Mouse (Mus musculus): Measurements from ENCODE around the gene Papss1. TPM values are rescaled to one million over a fixed set of nuclear protein-coding genes. Genes with fewer than 3 reads are reported as not detected.

Papss1 gene
- polyA plus RNA-seq, 1 experiment from 2014 or later = 40.4 TPM

DNA sequence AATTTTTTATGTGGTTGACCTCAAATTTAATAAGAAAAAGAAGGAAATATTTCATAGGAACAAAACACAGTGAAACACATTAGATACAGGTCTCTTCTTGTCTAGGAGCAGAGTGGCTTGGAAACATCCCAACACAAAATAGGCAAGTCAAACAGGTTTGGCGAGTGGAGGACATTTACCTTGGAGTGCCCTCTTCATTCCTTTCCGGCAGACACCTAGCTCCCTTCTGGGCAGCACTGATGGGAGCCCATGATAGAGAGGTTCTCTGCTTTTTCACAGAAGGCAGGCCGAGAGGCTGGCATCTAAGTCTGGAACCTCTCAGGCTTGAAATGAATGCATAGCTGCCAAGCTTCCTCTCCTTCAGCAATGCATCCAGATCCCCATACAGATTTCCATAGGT is 9.0 kb downstream of the Papss1 start:
- no peak for ATAC-seq (replicated peaks; ENCODE audit: extremely low read depth, insufficient read depth, low FRiP score)
- Histone ChIP-seq H3K4me1 (ENCODE audit: control insufficient read depth, insufficient read depth, low read length) (no peaks in the 10 kb centered on the region), H3K27me3 (ENCODE audit: control insufficient read depth, insufficient read depth, low read length) (no peaks in the 10 kb centered on the region), H3K9ac (ENCODE audit: low read length) (no peak overlapping the region), H3K36me3 (ENCODE audit: control insufficient read depth, insufficient read depth) (no peaks in the 10 kb centered on the region), H3K4me3 (ENCODE audit: low read length) (no peak overlapping the region), H3K27ac (ENCODE audit: low read length) (no peak overlapping the region), H3K9me3 (replicated peaks; ENCODE audit: control insufficient read depth, low read length) (no peaks in the 10 kb centered on the region), H3K4me2 (ENCODE audit: low read depth, low read length) (no peak overlapping the region)
- 73% methylated on average over 3 of the region's 3 CpGs for WGBS

DNA sequence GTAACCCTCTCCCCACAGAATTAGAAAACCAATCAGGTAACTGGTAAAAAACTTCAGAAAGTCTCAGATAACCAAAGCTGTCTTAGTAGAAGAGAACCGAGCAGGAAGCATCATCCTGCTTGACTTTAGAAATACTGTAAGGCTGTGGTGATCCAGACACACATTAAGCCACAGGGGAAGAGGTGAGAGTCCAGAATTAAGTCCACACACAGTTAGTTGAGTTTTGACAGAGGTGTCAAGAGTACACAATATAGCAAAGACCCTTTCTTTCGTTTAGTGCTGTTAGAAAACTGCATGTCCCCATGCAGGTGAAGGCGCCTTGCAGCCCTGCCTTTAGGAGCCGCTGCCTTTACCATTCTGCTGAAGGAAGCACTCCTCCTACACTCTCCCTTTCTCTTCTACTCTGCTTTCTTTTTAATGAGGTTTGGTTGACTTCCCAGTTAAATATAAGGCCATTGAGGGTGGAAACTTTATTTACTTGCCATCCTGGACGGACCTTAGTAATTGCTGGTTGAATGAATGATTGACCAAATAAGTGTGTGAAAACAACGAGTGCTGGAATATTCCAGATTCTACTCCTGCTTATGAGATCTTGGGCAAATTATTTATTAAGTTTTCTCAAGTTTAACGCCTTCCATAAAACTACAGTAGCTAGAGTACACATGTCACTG is 14.0 kb downstream of the Papss1 start:
- Histone ChIP-seq H3K9ac (ENCODE audit: low read length) (no peak overlapping the region), H3K9me3 (replicated peaks; ENCODE audit: control insufficient read depth, low read length) (no peaks in the 10 kb centered on the region), H3K27ac (ENCODE audit: low read length) (no peak overlapping the region), H3K36me3 (ENCODE audit: control insufficient read depth, insufficient read depth) (peaks cover 13% of the 10 kb centered on the region), H3K4me2 (ENCODE audit: low read depth, low read length) (no peak overlapping the region), H3K4me3 (ENCODE audit: low read length) (no peak overlapping the region), H3K4me1 (ENCODE audit: control insufficient read depth, insufficient read depth, low read length) (no peaks in the 10 kb centered on the region), H3K27me3 (ENCODE audit: control insufficient read depth, insufficient read depth, low read length) (no peaks in the 10 kb centered on the region)
- no peak for ATAC-seq (replicated peaks; ENCODE audit: extremely low read depth, insufficient read depth, low FRiP score)
- 92% methylated on average over 7 of the region's 7 CpGs for WGBS

DNA sequence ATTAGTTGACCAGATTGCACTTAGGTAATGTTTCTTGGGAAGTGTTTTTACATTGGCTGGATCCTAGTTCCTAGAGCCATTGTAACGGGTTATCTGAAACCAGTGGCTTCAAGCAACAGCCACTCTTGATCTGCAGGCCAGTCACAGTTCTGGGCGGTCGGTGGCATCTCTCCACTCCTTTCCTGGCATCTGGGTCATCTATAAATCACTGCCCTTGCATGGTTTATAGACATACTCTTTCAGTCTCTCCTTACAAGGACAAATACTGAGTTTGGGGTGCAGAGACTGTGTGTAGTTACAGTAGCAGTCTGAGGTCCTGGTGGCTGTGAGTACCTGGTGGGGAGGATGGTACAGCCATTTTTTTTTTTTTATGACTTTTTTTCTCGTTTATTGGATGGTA is 15.5 kb downstream of the Papss1 start:
- H3K4me1 ChIP-seq (ENCODE audit: control insufficient read depth, insufficient read depth, low read length) = no peaks in the 10 kb centered on the region
- ATAC-seq (replicated peaks; ENCODE audit: extremely low read depth, insufficient read depth, low FRiP score) = no peak
- WGBS = 90% methylated on average over 4 of the region's 4 CpGs
- no peaks in the 10 kb centered on the region for H3K27me3 ChIP-seq (ENCODE audit: control insufficient read depth, insufficient read depth, low read length)
- no peaks in the 10 kb centered on the region for H3K9me3 ChIP-seq (replicated peaks; ENCODE audit: control insufficient read depth, low read length)
- no peak overlapping the region for H3K9ac ChIP-seq (ENCODE audit: low read length)
- H3K4me3 ChIP-seq (ENCODE audit: low read length) = no peak overlapping the region
- no peak overlapping the region for H3K27ac ChIP-seq (ENCODE audit: low read length)
- H3K36me3 ChIP-seq (ENCODE audit: control insufficient read depth, insufficient read depth) = peaks cover 19% of the 10 kb centered on the region
- no peak overlapping the region for H3K4me2 ChIP-seq (ENCODE audit: low read depth, low read length)

DNA sequence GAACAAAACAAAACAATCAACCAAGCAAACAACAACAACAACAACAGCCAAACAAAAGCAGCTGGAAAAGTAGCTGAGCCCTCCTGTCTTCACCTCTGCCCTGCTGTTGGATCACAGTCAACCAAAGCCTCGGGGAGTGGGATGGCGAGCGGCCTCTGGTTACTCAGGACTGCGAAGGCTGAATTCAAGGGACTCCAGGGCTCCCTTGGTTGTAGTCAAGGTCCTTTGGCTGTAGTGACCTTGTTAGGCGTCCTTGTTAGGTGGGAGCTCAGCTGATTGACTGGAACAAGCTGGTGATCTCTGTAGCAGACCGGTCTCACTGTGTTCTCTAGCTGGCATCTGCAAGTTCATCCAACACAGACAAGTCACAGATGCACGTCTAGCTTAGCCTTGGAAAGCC is 16.5 kb downstream of the Papss1 start:
- H3K4me1 ChIP-seq (ENCODE audit: control insufficient read depth, insufficient read depth, low read length) = no peaks in the 10 kb centered on the region
- WGBS = 79% methylated on average over 7 of the region's 7 CpGs
- no peak overlapping the region for H3K27ac ChIP-seq (ENCODE audit: low read length)
- no peak overlapping the region for H3K4me3 ChIP-seq (ENCODE audit: low read length)
- ATAC-seq (replicated peaks; ENCODE audit: extremely low read depth, insufficient read depth, low FRiP score) = no peak
- peaks cover 19% of the 10 kb centered on the region for H3K36me3 ChIP-seq (ENCODE audit: control insufficient read depth, insufficient read depth)
- H3K27me3 ChIP-seq (ENCODE audit: control insufficient read depth, insufficient read depth, low read length) = no peaks in the 10 kb centered on the region
- H3K4me2 ChIP-seq (ENCODE audit: low read depth, low read length) = no peak overlapping the region
- H3K9me3 ChIP-seq (replicated peaks; ENCODE audit: control insufficient read depth, low read length) = no peaks in the 10 kb centered on the region
- H3K9ac ChIP-seq (ENCODE audit: low read length) = no peak overlapping the region

DNA sequence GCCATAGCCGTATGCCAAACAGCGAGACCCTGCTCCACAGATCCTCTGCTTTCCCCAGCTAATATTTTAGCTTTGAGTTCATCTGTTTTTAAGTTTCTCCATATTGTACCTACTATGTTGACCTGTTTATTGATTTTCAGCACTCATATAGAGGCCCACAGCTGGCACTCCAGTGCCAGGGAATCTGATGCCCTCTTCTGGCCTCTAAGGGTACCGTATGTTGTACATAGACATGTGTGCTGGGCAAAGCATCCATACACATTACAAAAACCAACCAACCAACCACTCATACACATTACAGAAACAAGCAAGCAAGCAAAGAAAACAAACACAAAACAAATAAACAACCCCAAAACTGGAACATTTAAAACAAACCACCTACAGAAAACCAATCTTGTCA is 22.2 kb downstream of the Papss1 start:
- Histone ChIP-seq H3K4me2 (ENCODE audit: low read depth, low read length) (no peak overlapping the region), H3K27ac (ENCODE audit: low read length) (no peak overlapping the region), H3K9ac (ENCODE audit: low read length) (no peak overlapping the region), H3K4me1 (ENCODE audit: control insufficient read depth, insufficient read depth, low read length) (no peaks in the 10 kb centered on the region), H3K27me3 (ENCODE audit: control insufficient read depth, insufficient read depth, low read length) (no peaks in the 10 kb centered on the region), H3K9me3 (replicated peaks; ENCODE audit: control insufficient read depth, low read length) (no peaks in the 10 kb centered on the region), H3K36me3 (ENCODE audit: control insufficient read depth, insufficient read depth) (peaks cover 26% of the 10 kb centered on the region), H3K4me3 (ENCODE audit: low read length) (no peak overlapping the region)
- ATAC-seq (replicated peaks; ENCODE audit: extremely low read depth, insufficient read depth, low FRiP score) = no peak
- 96% methylated on average over 3 of the region's 3 CpGs for WGBS

DNA sequence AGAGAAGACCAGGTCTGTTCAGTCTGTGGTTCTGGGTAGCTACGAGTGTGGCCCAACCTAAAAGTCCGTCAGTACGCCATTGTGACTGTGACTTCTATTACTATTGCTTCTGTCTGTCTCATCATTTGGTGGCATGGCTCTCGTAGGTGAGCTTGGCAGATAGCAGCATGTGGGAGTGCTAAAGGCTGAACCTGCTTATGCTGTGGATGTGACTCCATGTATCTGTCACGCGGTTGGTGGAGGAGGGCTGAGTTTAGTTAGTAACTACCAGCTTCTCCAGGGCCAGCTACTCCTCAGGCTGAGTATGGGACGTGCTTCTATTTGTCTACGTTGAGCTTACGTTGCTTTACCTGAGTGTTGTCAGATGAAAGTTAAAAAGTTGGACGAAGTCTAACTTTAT is 23.4 kb downstream of the Papss1 start:
- H3K36me3 ChIP-seq (ENCODE audit: control insufficient read depth, insufficient read depth) = peaks cover 22% of the 10 kb centered on the region
- 95% methylated on average over 10 of the region's 10 CpGs for WGBS

DNA sequence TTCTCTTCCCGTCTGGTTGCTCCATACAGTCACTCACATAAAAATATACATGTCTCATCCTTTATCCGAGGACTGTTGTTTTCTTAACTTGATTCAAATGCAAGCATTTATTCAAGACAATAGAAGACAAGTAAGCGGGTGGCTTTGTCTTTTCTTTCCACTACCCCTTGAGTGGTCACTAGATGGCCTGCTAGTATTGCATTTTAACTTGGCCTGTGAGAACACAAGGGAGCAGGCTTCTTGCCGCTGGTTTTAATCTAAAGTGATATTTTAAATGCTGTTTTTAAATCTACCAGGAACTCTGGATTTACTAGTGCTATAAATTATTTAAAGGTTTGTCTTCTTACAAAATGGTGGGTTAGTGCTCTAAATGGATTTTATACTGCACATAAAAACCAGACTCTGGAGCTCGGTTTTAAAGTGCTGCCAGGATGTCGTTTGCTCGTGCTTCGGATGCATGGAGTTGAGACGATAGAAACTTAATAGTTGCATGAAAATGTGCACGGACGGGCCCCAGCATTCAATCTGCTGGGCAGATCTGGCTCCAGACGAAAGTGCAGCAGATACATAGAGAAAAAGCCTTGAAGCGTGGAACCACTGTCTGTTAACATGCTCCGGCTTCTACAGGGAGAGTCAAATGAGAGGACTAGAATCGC is 28.7 kb downstream of the Papss1 start:
- no peak overlapping the region for H3K4me3 ChIP-seq (ENCODE audit: low read length)
- peaks cover 18% of the 10 kb centered on the region for H3K36me3 ChIP-seq (ENCODE audit: control insufficient read depth, insufficient read depth)
- H3K9ac ChIP-seq (ENCODE audit: low read length) = no peak overlapping the region
- H3K27me3 ChIP-seq (ENCODE audit: control insufficient read depth, insufficient read depth, low read length) = no peaks in the 10 kb centered on the region
- H3K27ac ChIP-seq (ENCODE audit: low read length) = no peak overlapping the region
- H3K4me1 ChIP-seq (ENCODE audit: control insufficient read depth, insufficient read depth, low read length) = no peaks in the 10 kb centered on the region
- WGBS = 83% methylated on average over 15 of the region's 15 CpGs
- H3K9me3 ChIP-seq (replicated peaks; ENCODE audit: control insufficient read depth, low read length) = no peaks in the 10 kb centered on the region
- H3K4me2 ChIP-seq (ENCODE audit: low read depth, low read length) = no peak overlapping the region
- no peak for ATAC-seq (replicated peaks; ENCODE audit: extremely low read depth, insufficient read depth, low FRiP score)

More for the DNA sequence above, 23.4 kb downstream of the Papss1 start:
- Histone ChIP-seq H3K4me2 (ENCODE audit: low read depth, low read length) (no peak overlapping the region), H3K4me3 (ENCODE audit: low read length) (no peak overlapping the region), H3K9me3 (replicated peaks; ENCODE audit: control insufficient read depth, low read length) (no peaks in the 10 kb centered on the region), H3K9ac (ENCODE audit: low read length) (no peak overlapping the region), H3K27ac (ENCODE audit: low read length) (no peak overlapping the region), H3K4me1 (ENCODE audit: control insufficient read depth, insufficient read depth, low read length) (no peaks in the 10 kb centered on the region), H3K27me3 (ENCODE audit: control insufficient read depth, insufficient read depth, low read length) (no peaks in the 10 kb centered on the region)
- no peak for ATAC-seq (replicated peaks; ENCODE audit: extremely low read depth, insufficient read depth, low FRiP score)

DNA sequence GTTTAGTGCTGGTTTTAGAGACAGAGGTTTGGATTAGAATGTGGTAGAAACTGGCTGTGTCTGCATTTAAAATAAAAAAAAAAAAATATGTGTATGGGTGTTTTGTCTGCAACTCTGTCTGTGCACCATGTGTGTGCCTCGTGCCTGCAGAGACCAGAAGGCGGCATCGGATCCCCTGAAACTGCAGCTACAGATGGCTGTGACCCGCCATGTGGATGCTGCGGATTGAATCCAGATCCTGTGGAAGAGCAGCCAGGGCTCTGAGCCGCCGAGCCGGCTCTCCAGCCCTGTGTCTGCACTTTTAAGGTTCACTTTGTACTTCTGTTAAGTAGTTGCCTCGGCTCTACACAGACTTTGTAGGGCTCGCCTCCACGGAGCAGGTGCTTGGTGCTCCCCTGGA is 29.8 kb downstream of the Papss1 start:
- Histone ChIP-seq H3K4me3 (ENCODE audit: low read length) (no peak overlapping the region), H3K27ac (ENCODE audit: low read length) (no peak overlapping the region), H3K4me2 (ENCODE audit: low read depth, low read length) (no peak overlapping the region), H3K9ac (ENCODE audit: low read length) (no peak overlapping the region), H3K9me3 (replicated peaks; ENCODE audit: control insufficient read depth, low read length) (no peaks in the 10 kb centered on the region), H3K36me3 (ENCODE audit: control insufficient read depth, insufficient read depth) (peaks cover 13% of the 10 kb centered on the region), H3K4me1 (ENCODE audit: control insufficient read depth, insufficient read depth, low read length) (no peaks in the 10 kb centered on the region), H3K27me3 (ENCODE audit: control insufficient read depth, insufficient read depth, low read length) (no peaks in the 10 kb centered on the region)
- WGBS = 94% methylated on average over 11 of the region's 11 CpGs
- no peak for ATAC-seq (replicated peaks; ENCODE audit: extremely low read depth, insufficient read depth, low FRiP score)

DNA sequence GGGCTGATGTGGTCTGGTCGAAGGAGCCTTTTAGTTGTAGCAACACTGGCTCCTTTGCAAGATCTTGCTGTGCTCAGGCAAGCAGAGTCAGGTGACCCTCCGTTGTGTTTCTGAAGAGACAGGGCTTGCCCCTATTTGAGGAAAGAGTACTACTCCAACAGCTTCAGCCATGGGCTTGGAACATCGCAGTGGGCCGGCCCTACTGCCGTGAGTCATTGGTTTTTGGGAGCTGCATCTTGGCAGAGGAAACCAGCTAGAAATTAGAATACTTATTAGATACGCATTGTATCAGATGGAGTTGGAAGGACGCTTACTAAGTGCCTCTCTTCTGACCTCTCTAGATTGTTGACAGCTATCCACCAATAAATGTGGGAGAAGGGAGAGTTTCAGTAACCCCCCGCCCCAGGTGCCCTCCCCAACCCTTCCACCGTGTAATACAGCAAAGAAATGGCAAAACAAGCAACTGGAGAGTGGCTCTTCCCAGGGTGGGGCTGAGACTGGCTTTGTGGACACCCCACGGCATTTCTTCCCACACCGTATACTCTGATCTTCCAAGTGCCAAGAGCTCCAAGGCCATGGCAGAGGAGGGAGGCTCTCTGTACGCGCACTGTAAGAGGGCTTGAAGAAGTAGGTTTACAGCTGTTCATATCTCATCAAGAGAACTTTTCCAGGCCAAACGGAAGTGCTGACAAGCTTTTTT is 31.1 kb downstream of the Papss1 start:
- Histone ChIP-seq H3K27me3 (ENCODE audit: control insufficient read depth, insufficient read depth, low read length) (no peaks in the 10 kb centered on the region), H3K27ac (ENCODE audit: low read length) (no peak overlapping the region), H3K36me3 (ENCODE audit: control insufficient read depth, insufficient read depth) (peaks cover 10% of the 10 kb centered on the region), H3K4me2 (ENCODE audit: low read depth, low read length) (no peak overlapping the region), H3K4me1 (ENCODE audit: control insufficient read depth, insufficient read depth, low read length) (no peaks in the 10 kb centered on the region), H3K9ac (ENCODE audit: low read length) (no peak overlapping the region), H3K9me3 (replicated peaks; ENCODE audit: control insufficient read depth, low read length) (no peaks in the 10 kb centered on the region), H3K4me3 (ENCODE audit: low read length) (no peak overlapping the region)
- ATAC-seq (replicated peaks; ENCODE audit: extremely low read depth, insufficient read depth, low FRiP score) = no peak
- WGBS = 80% methylated on average over 14 of the region's 14 CpGs
